Mouse (Mus musculus): ENCODE data around the gene Adamts12. TPM values are rescaled to one million over a fixed set of nuclear protein-coding genes. Genes with fewer than 3 reads are reported as not detected.

Adamts12 gene
- polyA plus RNA-seq, 1 experiment from 2014 or later, result 5.1 TPM

DNA sequence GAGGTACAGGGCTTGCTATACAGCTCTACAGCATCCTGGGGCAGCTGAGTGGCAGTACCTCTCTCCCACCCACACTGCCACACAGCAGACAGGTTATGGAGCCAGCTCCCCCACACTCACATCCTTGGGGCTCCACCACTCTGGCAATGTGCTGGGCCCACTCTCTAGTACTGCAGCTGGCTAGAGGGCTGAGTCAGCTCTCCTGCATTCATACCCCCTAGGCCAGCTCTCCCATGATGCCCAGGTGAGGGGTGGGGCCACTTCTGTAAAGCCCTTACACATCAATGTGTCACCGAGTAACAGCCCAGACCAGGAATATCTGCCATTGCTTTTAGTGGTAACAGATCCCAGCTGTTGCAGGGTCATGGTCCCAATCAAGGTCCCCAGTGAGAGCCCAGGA, 296.3 kb downstream of the Adamts12 start:
- 88% methylated on average over 1 of the region's 1 CpGs for WGBS
- Histone ChIP-seq H3K4me2 (replicated peaks) (no peak overlapping the region), H3K4me1 (no peaks in the 10 kb centered on the region), H3K27ac (replicated peaks) (no peak overlapping the region), H3K36me3 (no peaks in the 10 kb centered on the region), H3K9me3 (no peaks in the 10 kb centered on the region), H3K9ac (replicated peaks) (no peak overlapping the region), H3K4me3 (no peak overlapping the region), H3K27me3 (no peaks in the 10 kb centered on the region)
- ATAC-seq (ENCODE audit: low FRiP score, low read depth), result no peak

DNA sequence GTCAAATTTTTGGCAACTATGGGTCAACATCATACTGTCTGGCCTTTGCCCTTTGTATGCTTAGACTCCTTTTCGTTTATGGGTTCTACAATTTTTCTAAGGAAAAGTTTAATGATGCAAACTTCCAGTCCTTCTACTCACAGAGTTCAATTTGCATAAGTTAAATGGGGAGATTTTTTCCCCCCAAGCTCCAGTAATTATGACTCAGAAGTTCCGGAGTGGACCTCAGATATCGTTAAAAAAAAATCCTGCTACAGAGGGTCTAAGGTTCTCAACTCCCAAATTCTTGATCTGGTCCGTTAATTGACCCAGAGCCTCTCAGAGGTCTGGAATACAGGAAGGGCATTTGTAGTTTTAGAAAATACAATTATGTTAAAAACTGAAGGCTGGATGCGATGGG, 297.2 kb downstream of the Adamts12 start:
- H3K27ac ChIP-seq (replicated peaks), result no peak overlapping the region
- no peak overlapping the region for H3K4me2 ChIP-seq (replicated peaks)
- H3K9me3 ChIP-seq, result no peaks in the 10 kb centered on the region
- H3K9ac ChIP-seq (replicated peaks), result no peak overlapping the region
- no peak for ATAC-seq (ENCODE audit: low FRiP score, low read depth)
- no peaks in the 10 kb centered on the region for H3K36me3 ChIP-seq
- H3K4me1 ChIP-seq, result no peaks in the 10 kb centered on the region
- no peak overlapping the region for H3K4me3 ChIP-seq
- H3K27me3 ChIP-seq, result no peaks in the 10 kb centered on the region
- WGBS, result 90% methylated on average over 5 of the region's 5 CpGs

DNA sequence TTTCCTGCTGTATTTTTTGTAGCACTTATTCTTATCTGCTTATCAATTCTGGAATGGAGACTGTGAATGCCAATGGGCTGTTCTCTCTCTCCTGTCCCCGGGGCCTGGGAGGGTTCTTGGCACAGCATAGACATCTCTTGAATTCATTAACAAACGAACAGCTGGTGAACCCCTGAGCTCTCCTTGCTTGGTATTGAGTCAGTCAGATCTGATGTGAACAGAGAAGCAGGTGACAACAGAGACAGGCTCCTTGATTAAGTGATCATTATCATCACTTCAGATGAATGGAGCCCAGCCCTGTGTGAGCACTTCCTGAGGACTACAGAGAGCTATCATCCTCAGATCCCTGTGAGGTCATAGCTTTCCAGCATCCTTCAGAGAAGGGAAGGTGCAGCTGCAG, 299.5 kb downstream of the Adamts12 start:
- Histone ChIP-seq H3K4me2 (replicated peaks) (no peak overlapping the region), H3K27ac (replicated peaks) (no peak overlapping the region), H3K4me1 (no peaks in the 10 kb centered on the region), H3K27me3 (no peaks in the 10 kb centered on the region), H3K9ac (replicated peaks) (no peak overlapping the region), H3K9me3 (no peaks in the 10 kb centered on the region), H3K4me3 (no peak overlapping the region), H3K36me3 (no peaks in the 10 kb centered on the region)
- 52% methylated on average over 2 of the region's 2 CpGs for WGBS
- 0 out of 2 replicates have a peak, but pooled peaks have one; percentile 9 for ATAC-seq (ENCODE audit: low FRiP score, low read depth)

DNA sequence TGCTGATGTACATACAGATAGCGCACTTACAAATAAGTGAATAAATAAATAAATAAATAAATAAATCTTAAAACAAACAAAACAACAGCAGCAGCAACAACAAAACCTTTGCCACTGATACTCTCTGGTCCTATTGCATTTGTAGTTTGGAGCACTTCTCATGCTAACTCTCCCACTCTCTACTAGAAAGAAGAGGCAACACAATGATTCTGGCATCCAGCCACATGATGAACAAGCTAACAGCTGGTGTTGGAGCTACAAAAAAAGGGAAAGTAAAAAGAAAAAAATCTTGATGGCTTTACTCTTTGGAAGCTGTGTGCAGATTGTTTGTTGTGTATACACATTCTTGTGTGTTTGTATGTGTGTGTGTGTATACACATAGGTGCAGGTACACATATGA, 300.2 kb downstream of the Adamts12 start:
- H3K4me3 ChIP-seq, result no peak overlapping the region
- no peaks in the 10 kb centered on the region for H3K27me3 ChIP-seq
- no peaks in the 10 kb centered on the region for H3K9me3 ChIP-seq
- no peak overlapping the region for H3K27ac ChIP-seq (replicated peaks)
- H3K9ac ChIP-seq (replicated peaks), result no peak overlapping the region
- no peak overlapping the region for H3K4me2 ChIP-seq (replicated peaks)
- no peaks in the 10 kb centered on the region for H3K4me1 ChIP-seq
- 94% methylated on average over 1 of the region's 1 CpGs for WGBS
- ATAC-seq (ENCODE audit: low FRiP score, low read depth), result no peak
- no peaks in the 10 kb centered on the region for H3K36me3 ChIP-seq

DNA sequence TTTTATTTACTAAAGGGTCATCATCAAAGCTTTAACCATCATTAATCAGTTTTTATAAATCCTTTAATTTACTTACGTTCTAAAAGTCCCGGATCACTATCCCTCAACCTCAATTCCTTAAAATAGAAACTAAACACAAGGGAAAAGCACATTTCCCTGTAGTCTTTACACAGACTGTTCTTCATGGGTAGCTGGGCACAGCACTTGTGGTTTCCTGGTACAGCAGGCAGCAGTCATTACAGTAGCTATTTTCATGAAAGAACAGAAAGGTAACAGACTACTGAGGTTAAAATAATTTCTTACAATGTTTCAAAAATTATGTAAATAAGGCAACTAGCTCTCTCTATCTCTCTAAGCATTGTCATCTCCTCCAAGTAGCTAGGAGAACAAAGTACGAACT, 305.0 kb downstream of the Adamts12 start:
- ATAC-seq (ENCODE audit: low FRiP score, low read depth), result no peak
- no peaks in the 10 kb centered on the region for H3K27me3 ChIP-seq
- WGBS, result 87% methylated on average over 3 of the region's 3 CpGs

DNA sequence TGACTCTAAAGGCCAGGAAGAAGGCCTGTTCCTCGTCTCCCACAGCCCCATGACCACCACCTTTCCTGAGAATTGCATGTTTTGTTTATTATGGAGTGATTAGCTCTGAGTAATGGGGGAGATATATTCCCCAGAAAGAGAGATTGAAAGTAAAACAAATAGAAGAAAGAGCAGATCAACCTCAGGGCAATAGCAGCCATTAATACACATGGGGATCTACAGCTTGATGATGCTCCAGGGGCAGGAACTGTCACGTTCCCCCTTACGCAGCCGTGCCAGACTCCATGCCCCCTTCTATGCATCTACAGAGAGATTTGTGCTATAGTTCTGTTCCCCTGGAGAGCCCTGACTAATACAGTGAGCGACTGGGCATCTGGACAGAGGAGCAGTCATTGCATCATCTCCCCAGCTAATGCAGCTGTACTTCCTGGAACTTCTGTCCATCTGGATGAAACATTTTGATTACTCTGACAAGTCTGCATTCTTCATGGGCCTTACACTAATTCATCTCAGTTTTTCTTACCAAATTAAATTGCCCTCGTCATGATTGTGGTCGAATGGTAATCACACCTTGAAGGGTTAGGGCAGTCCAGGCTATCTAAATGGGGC, 306.0 kb downstream of the Adamts12 start:
- no peaks in the 10 kb centered on the region for H3K9me3 ChIP-seq
- no peak overlapping the region for H3K4me3 ChIP-seq
- 92% methylated on average over 7 of the region's 7 CpGs for WGBS
- H3K9ac ChIP-seq (replicated peaks), result no peak overlapping the region
- H3K36me3 ChIP-seq, result no peaks in the 10 kb centered on the region
- H3K4me1 ChIP-seq, result no peaks in the 10 kb centered on the region
- H3K27ac ChIP-seq (replicated peaks), result no peak overlapping the region
- no peak for ATAC-seq (ENCODE audit: low FRiP score, low read depth)
- no peak overlapping the region for H3K4me2 ChIP-seq (replicated peaks)
- H3K27me3 ChIP-seq, result no peaks in the 10 kb centered on the region

More for the DNA sequence above, 305.0 kb downstream of the Adamts12 start:
- Histone ChIP-seq H3K4me2 (replicated peaks) (no peak overlapping the region), H3K36me3 (no peaks in the 10 kb centered on the region), H3K9me3 (no peaks in the 10 kb centered on the region), H3K9ac (replicated peaks) (no peak overlapping the region), H3K4me3 (no peak overlapping the region), H3K27ac (replicated peaks) (no peak overlapping the region), H3K4me1 (no peaks in the 10 kb centered on the region)

DNA sequence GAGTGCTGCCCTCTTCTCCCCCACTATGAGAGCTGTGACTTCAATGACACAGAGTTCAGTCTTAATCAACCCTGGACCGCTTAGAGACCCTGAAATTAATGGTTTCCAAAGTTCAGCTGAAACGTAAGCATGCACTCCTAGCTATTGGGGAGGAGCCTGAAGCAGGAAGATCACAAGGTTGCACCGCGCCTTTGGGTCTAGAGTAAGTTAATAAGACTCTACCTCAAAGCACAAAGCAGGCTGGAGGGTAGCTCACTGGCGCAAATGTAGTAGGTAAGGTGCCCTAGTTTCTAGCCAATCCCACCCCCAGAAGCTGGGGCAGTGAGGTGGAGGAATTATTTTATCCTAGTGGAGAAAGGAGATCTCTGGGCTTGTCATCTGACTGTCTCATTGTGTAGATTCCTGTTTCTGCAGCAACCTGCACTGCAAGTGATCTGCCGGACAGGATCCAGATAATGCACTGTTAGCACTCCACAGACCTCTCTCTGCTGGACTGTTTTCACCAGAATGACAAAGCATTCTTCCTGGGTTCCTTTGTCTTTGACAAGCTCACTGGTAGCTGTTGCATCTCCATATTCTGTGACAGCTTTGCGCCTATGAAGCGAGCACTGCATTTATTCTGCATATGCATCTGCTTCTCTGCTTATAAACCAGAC, 315.0 kb downstream of the Adamts12 start:
- Histone ChIP-seq H3K36me3 (peaks cover 21% of the 10 kb centered on the region), H3K9ac (replicated peaks) (no peak overlapping the region), H3K4me1 (no peaks in the 10 kb centered on the region), H3K4me3 (no peak overlapping the region), H3K9me3 (no peaks in the 10 kb centered on the region), H3K27me3 (no peaks in the 10 kb centered on the region), H3K27ac (replicated peaks) (no peak overlapping the region), H3K4me2 (replicated peaks) (no peak overlapping the region)
- no peak; the same call in 1 of the 2 replicates for ATAC-seq (ENCODE audit: low FRiP score, low read depth)
- WGBS, result 85% methylated on average over 8 of the region's 8 CpGs

DNA sequence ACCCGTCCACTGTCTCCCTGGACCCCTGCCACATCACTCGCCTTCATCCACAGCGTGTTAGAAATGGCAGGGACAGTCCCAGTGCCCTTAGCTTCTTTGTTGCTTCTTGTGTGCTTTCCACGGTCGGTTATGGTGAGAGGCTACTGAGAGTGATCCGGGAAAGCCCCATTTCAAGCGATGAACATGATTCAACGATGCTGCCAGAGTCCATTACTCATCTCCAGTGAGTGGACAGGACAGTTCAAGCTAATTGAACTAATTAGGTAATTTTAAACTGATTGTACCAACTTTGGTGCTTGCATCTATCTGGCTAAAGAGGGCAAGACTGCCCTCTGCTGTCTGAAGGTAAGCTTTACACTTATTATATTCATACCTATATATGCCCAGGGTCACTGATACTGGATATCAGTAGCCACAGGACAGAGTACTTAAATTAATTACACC, 315.5 kb downstream of the Adamts12 start:
- WGBS, result 51% methylated on average over 8 of the region's 8 CpGs
- peaks cover 27% of the 10 kb centered on the region for H3K36me3 ChIP-seq

DNA sequence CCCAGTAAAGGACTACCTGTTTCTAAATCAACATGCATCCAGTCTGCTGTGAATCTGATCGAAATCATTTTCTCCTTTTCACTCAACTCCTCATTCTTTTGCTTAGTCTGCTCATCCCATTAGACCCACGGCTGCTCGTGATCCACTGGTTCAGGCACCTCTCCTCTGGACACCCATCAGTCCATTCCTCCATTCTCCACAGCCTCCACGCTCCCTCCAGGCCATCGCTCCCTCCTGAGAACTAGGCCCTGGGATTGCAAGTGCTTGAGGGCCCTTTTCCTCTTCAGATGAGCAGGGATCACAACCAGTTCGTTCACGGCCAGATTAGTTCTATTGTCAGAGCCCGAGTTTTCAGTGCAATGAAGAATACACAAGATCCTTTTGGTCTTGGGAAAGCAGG, 316.0 kb downstream of the Adamts12 start:
- Histone ChIP-seq H3K27ac (replicated peaks) (no peak overlapping the region), H3K36me3 (peaks cover 31% of the 10 kb centered on the region), H3K4me3 (no peak overlapping the region), H3K4me1 (no peaks in the 10 kb centered on the region), H3K9me3 (no peaks in the 10 kb centered on the region), H3K4me2 (replicated peaks) (no peak overlapping the region), H3K9ac (replicated peaks) (no peak overlapping the region), H3K27me3 (no peaks in the 10 kb centered on the region)
- WGBS, result 80% methylated on average over 8 of the region's 8 CpGs
- ATAC-seq (ENCODE audit: low FRiP score, low read depth), result no peak

More for the DNA sequence above, 315.5 kb downstream of the Adamts12 start:
- no peak overlapping the region for H3K9ac ChIP-seq (replicated peaks)
- H3K9me3 ChIP-seq, result no peaks in the 10 kb centered on the region
- no peaks in the 10 kb centered on the region for H3K27me3 ChIP-seq
- peak; percentile 59 for ATAC-seq (ENCODE audit: low FRiP score, low read depth)
- no peak overlapping the region for H3K4me3 ChIP-seq
- H3K4me2 ChIP-seq (replicated peaks), result no peak overlapping the region
- no peaks in the 10 kb centered on the region for H3K4me1 ChIP-seq
- H3K27ac ChIP-seq (replicated peaks), result no peak overlapping the region

DNA sequence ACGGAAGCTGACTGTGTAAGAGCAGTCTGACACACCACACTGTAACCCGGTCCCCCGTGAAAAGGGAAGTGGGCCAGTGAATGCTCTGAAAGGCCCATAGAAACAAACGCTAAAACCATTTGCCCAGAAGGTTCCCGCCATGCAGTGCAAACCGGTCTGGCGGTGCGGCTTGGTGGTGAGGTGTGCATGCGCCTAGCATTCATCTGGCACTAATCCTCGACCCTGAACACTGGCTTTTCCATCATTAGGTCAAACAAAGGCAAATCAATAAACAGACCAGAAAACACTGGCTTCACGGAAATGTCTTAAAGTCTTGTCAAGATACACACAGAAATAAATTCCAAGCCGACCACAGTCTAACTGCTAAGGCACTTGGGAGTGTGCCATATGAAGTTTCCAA, 318.0 kb downstream of the Adamts12 start:
- H3K27ac ChIP-seq (replicated peaks), result no peak overlapping the region
- no peak overlapping the region for H3K4me3 ChIP-seq
- no peaks in the 10 kb centered on the region for H3K9me3 ChIP-seq
- ATAC-seq (ENCODE audit: low FRiP score, low read depth), result no peak
- H3K36me3 ChIP-seq, result peaks cover 51% of the 10 kb centered on the region
- H3K4me1 ChIP-seq, result no peaks in the 10 kb centered on the region
- no peak overlapping the region for H3K9ac ChIP-seq (replicated peaks)
- no peaks in the 10 kb centered on the region for H3K27me3 ChIP-seq
- H3K4me2 ChIP-seq (replicated peaks), result no peak overlapping the region
- WGBS, result 87% methylated on average over 12 of the region's 12 CpGs

DNA sequence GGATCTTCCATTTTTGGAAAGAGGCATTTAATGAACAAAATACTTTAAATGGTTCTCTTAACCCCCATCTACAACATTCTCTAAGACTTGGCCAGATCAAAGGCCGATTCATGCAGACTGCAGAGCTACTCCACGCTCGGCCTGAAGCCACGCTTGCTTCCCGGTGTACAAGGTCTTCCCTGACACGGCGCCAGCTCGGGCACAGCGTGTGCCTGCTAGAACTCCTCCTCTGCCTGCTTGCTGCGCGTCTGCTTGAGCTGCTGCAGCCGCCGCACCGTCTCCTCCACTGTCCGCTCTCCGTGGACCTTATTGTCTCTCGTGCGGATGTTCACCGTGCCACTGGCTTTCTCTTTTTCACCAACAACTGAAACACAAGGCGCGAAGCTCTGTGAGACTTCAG, 319.2 kb downstream of the Adamts12 start:
- WGBS, result 96% methylated on average over 21 of the region's 21 CpGs
- H3K36me3 ChIP-seq, result peaks cover 63% of the 10 kb centered on the region

DNA sequence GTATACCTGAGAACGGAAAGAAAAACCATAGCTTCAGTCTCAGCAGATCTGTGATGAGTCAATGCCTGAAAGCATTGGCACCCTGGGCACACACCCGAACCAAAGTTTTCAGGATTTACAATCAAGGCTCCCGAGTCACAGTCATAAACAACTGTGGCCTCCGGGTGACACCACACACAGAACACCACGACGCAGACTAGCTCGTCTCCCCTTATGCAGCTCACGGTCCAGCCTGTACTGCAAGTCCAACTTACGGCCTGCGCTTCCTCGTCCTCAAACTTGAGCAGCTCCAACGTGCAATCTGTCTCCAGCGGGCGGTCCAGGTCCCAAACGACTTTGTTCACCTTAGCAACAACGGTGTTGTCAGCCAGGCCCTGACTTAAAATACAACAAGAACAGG, 328.3 kb downstream of the Adamts12 start:
- ATAC-seq (ENCODE audit: low FRiP score, low read depth), result no peak
- WGBS, result 96% methylated on average over 16 of the region's 16 CpGs
- Histone ChIP-seq H3K9ac (replicated peaks) (no peak overlapping the region), H3K4me1 (0 out of 2 replicates have a peak, but pooled peaks cover 3% of the 10 kb centered on the region), H3K4me2 (replicated peaks) (no peak overlapping the region), H3K4me3 (no peak overlapping the region), H3K9me3 (no peaks in the 10 kb centered on the region), H3K27me3 (no peaks in the 10 kb centered on the region), H3K27ac (replicated peaks) (no peak overlapping the region), H3K36me3 (peaks cover 84% of the 10 kb centered on the region)

More for the DNA sequence above, 319.2 kb downstream of the Adamts12 start:
- Histone ChIP-seq H3K27ac (replicated peaks) (no peak overlapping the region), H3K9me3 (no peaks in the 10 kb centered on the region), H3K4me2 (replicated peaks) (no peak overlapping the region), H3K4me3 (no peak overlapping the region), H3K4me1 (no peaks in the 10 kb centered on the region), H3K9ac (replicated peaks) (no peak overlapping the region), H3K27me3 (no peaks in the 10 kb centered on the region)
- ATAC-seq (ENCODE audit: low FRiP score, low read depth), result no peak
